Mouse (Mus musculus) stomach, embryonic 16.5 days (tissue): ENCODE results near the gene Gskip. TPM values are rescaled to one million over a fixed set of nuclear protein-coding genes. Genes with fewer than 3 reads are reported as not detected.
A peak's percentile ranks its signal among the peaks of the same experiment; 100 is the strongest.

Experiments
- ATAC-seq: fragments of 200-750 bp; cut with Nextera tagmentation; 2 replicates; pipeline ENCODE4 v1.8.0; 2017; ENCODE audit warnings: moderate number of reproducible peaks, moderate TSS enrichment; ENCODE audit not compliant: insufficient read depth, low FRiP score
- H3K27ac ChIP-seq: fragments of 300-500 bp; sonication (generic); 2 replicates; pipeline ENCODE4 v1.5.1; 2014; ENCODE audit warnings: low read length
- H3K27me3 ChIP-seq: fragments of 300-500 bp; sonication (generic); 2 replicates; pipeline ENCODE4 v1.6.1; 2014; ENCODE audit warnings: low read length, control low read depth, mixed read lengths; ENCODE audit not compliant: control insufficient read depth, insufficient read depth
- H3K36me3 ChIP-seq: fragments of 300-500 bp; sonication (generic); 2 replicates; pipeline ENCODE4 v1.6.1; 2014; ENCODE audit warnings: low read length; ENCODE audit not compliant: control insufficient read depth, insufficient read depth
- H3K4me1 ChIP-seq: fragments of 300-500 bp; sonication (generic); 2 replicates; pipeline ENCODE4 v1.6.1; 2014; ENCODE audit warnings: low read length, control low read depth, mixed read lengths; ENCODE audit not compliant: control insufficient read depth, insufficient read depth
- H3K4me2 ChIP-seq: fragments of 300-500 bp; sonication (generic); 2 replicates; pipeline ENCODE4 v1.6.1; 2014; ENCODE audit warnings: low read depth, low read length, mixed read lengths
- H3K4me3 ChIP-seq: fragments of 300-500 bp; sonication (generic); replicated peaks from 2 replicates; pipeline ENCODE4 v1.5.1; 2014; ENCODE audit warnings: mild to moderate bottlenecking, low read length
- H3K9ac ChIP-seq: fragments of 300-500 bp; sonication (generic); 2 replicates; pipeline ENCODE4 v1.6.1; 2014; ENCODE audit warnings: low read length
- H3K9me3 ChIP-seq: fragments of 300-500 bp; sonication (generic); replicated peaks from 2 replicates; pipeline ENCODE4 v1.6.1; 2016; ENCODE audit warnings: low read length, control low read depth; ENCODE audit not compliant: control insufficient read depth
- WGBS: fragments of 180-500 bp; shearing (Covaris S2); extraction: QIAGEN DNeasy Blood & Tissue Kit; methylation state at CpG from one replicate; pipeline ENCODE4 v1.1.7; 2014; 5-methylcytosine and 5-hydroxymethylcytosine counted together
- polyA plus RNA-seq: library from polyadenylated mRNA; unstranded; fragments of >200 nt; fragmentation: Nextera tagmentation; extraction: Ambion mirVana; gene quantifications from 2 replicates; pipeline ENCODE4 v1.2.1, GENCODE M21; 2015

Gskip gene
- polyA plus RNA-seq, 1 experiment from 2014 or later: 25.9 TPM

GRCm38 (mm10) chr12:105705799-105706487, 21.3 kb downstream of the Gskip start, which contains the start of gene Ak7:
Ak7 (plus strand) TSS chr12:105705976.
- Histone ChIP-seq H3K9ac (no peak within 1 kb of the TSS), H3K36me3 (no peaks in the 10 kb centered on the region), H3K4me2 (peak within 1 kb of the TSS; percentile 41), H3K27ac (no peak within 1 kb of the TSS), H3K4me1 (peaks cover 8% of the 10 kb centered on the region), H3K9me3 (no peaks in the 10 kb centered on the region), H3K27me3 (no peaks in the 10 kb centered on the region), H3K4me3 (no peak within 1 kb of the TSS)
- 11% methylated on average over 22 of the region's 22 CpGs for WGBS
- peak; percentile 93 for ATAC-seq

- H3K27ac ChIP-seq: no peak overlapping the region
- ATAC-seq: no peak
- WGBS: 60% methylated on average over 17 of the region's 17 CpGs
- H3K36me3 ChIP-seq: no peaks in the 10 kb centered on the region
- H3K9ac ChIP-seq: no peak overlapping the region
- H3K4me2 ChIP-seq: peak overlapping the region; percentile 17; the same call in 1 of the 2 replicates
- no peaks in the 10 kb centered on the region for H3K27me3 ChIP-seq
- no peaks in the 10 kb centered on the region for H3K4me1 ChIP-seq
- no peaks in the 10 kb centered on the region for H3K9me3 ChIP-seq
- H3K4me3 ChIP-seq: no peak overlapping the region
Observed at GRCm38 (mm10) chr12:105718616-105719015, 34.0 kb downstream of the Gskip start.

GRCm38 (mm10) chr12:105720196-105720595, 35.6 kb downstream of the Gskip start:
- ATAC-seq: no peak
- Histone ChIP-seq H3K27ac (no peak overlapping the region), H3K4me3 (no peak overlapping the region), H3K9ac (no peak overlapping the region), H3K36me3 (no peaks in the 10 kb centered on the region), H3K27me3 (no peaks in the 10 kb centered on the region), H3K4me2 (no peak overlapping the region), H3K9me3 (no peaks in the 10 kb centered on the region), H3K4me1 (no peaks in the 10 kb centered on the region)
- WGBS: 60% methylated on average over 3 of the region's 3 CpGs

- H3K27me3 ChIP-seq: no peaks in the 10 kb centered on the region
- H3K4me1 ChIP-seq: no peaks in the 10 kb centered on the region
- H3K27ac ChIP-seq: no peak overlapping the region
- H3K9ac ChIP-seq: no peak overlapping the region
- H3K4me2 ChIP-seq: no peak overlapping the region
- H3K9me3 ChIP-seq: no peaks in the 10 kb centered on the region
- no peak overlapping the region for H3K4me3 ChIP-seq
- WGBS: 49% methylated on average over 14 of the region's 14 CpGs
- H3K36me3 ChIP-seq: no peaks in the 10 kb centered on the region
- ATAC-seq: no peak
Observed at GRCm38 (mm10) chr12:105721452-105722132, 37.0 kb downstream of the Gskip start.

GRCm38 (mm10) chr12:105722657-105723056, 38.0 kb downstream of the Gskip start:
- Histone ChIP-seq H3K4me1 (no peaks in the 10 kb centered on the region), H3K4me2 (no peak overlapping the region), H3K36me3 (no peaks in the 10 kb centered on the region), H3K9ac (no peak overlapping the region), H3K4me3 (no peak overlapping the region), H3K9me3 (no peaks in the 10 kb centered on the region), H3K27ac (no peak overlapping the region), H3K27me3 (no peaks in the 10 kb centered on the region)
- peak; percentile 33; the same call in 1 of the 2 replicates for ATAC-seq
- 5% methylated on average over 5 of the region's 5 CpGs for WGBS

GRCm38 (mm10) chr12:105724616-105725015, 40.0 kb downstream of the Gskip start:
- ATAC-seq: no peak
- Histone ChIP-seq H3K9ac (no peak overlapping the region), H3K4me2 (no peak overlapping the region), H3K27ac (no peak overlapping the region), H3K27me3 (no peaks in the 10 kb centered on the region), H3K36me3 (no peaks in the 10 kb centered on the region), H3K9me3 (no peaks in the 10 kb centered on the region), H3K4me1 (no peaks in the 10 kb centered on the region), H3K4me3 (no peak overlapping the region)
- 40% methylated on average over 1 of the region's 1 CpGs for WGBS

- Histone ChIP-seq H3K27ac (no peak overlapping the region), H3K4me2 (no peak overlapping the region), H3K4me3 (no peak overlapping the region), H3K36me3 (no peaks in the 10 kb centered on the region), H3K27me3 (no peaks in the 10 kb centered on the region), H3K9me3 (no peaks in the 10 kb centered on the region), H3K4me1 (no peaks in the 10 kb centered on the region), H3K9ac (no peak overlapping the region)
- no peak for ATAC-seq
- 73% methylated on average over 13 of the region's 13 CpGs for WGBS
Observed at GRCm38 (mm10) chr12:105725736-105726135, 41.1 kb downstream of the Gskip start.

GRCm38 (mm10) chr12:105727268-105727667, 42.6 kb downstream of the Gskip start:
- no peaks in the 10 kb centered on the region for H3K36me3 ChIP-seq
- no peak for ATAC-seq
- no peak overlapping the region for H3K4me3 ChIP-seq
- no peak overlapping the region for H3K4me2 ChIP-seq
- no peaks in the 10 kb centered on the region for H3K4me1 ChIP-seq
- no peak overlapping the region for H3K27ac ChIP-seq
- H3K27me3 ChIP-seq: no peaks in the 10 kb centered on the region
- no peak overlapping the region for H3K9ac ChIP-seq
- H3K9me3 ChIP-seq: no peaks in the 10 kb centered on the region
- WGBS: 82% methylated on average over 3 of the region's 3 CpGs

GRCm38 (mm10) chr12:105727964-105728363, 43.3 kb downstream of the Gskip start:
- no peaks in the 10 kb centered on the region for H3K4me1 ChIP-seq
- no peak overlapping the region for H3K9ac ChIP-seq
- H3K4me2 ChIP-seq: no peak overlapping the region
- no peaks in the 10 kb centered on the region for H3K27me3 ChIP-seq
- H3K9me3 ChIP-seq: no peaks in the 10 kb centered on the region
- no peak overlapping the region for H3K27ac ChIP-seq
- WGBS: 33% methylated on average over 8 of the region's 8 CpGs
- H3K4me3 ChIP-seq: no peak overlapping the region
- no peak for ATAC-seq
- H3K36me3 ChIP-seq: no peaks in the 10 kb centered on the region
